Mouse (Mus musculus): Measurements from ENCODE around the gene Pcp4l1. TPM values are rescaled to one million over a fixed set of nuclear protein-coding genes. Genes with fewer than 3 reads are reported as not detected.

Gene Pcp4l1
- total and polyA plus RNA-seq, 2 experiments from 2014 or later: 22.1 to 24.1 TPM

GRCm38 (mm10) chr1:171179487-171180171, 16.4 kb downstream of the Pcp4l1 start:
- H3K36me3 ChIP-seq (ENCODE audit: insufficient read depth, low read length): no peaks in the 10 kb centered on the region
- whole genome bisulfite sequencing: 77% methylated on average over 5 of the region's 5 CpGs
- no peak overlapping the region for H3K4me3 ChIP-seq (ENCODE audit: low read depth, low read length)
- ATAC-seq (ENCODE audit: low FRiP score) (no peak), DNase-seq (ENCODE audit: low spot score) (no peak)
- TF ChIP-seq CTCF (IDR thresholded peaks at IDR 0.05): no peak
- no peak overlapping the region for H3K27ac ChIP-seq (ENCODE audit: low read depth, low read length)
- H3K27me3 ChIP-seq (ENCODE audit: insufficient read depth, low read length): no peaks in the 10 kb centered on the region
- H3K9ac ChIP-seq (replicated peaks; ENCODE audit: low read length, poor library complexity, severe bottlenecking): no peak overlapping the region
- no peaks in the 10 kb centered on the region for H3K9me3 ChIP-seq (ENCODE audit: low read length)
- no peaks in the 10 kb centered on the region for H3K4me1 ChIP-seq (ENCODE audit: insufficient read depth, low read length)
- no peak overlapping the region for H3K4me2 ChIP-seq (ENCODE audit: low read depth, low read length, poor library complexity, severe bottlenecking)

GRCm38 (mm10) chr1:171172779-171173178, 23.3 kb downstream of the Pcp4l1 start:
- Histone ChIP-seq H3K9ac (replicated peaks; ENCODE audit: low read length, poor library complexity, severe bottlenecking) (no peak overlapping the region), H3K4me3 (ENCODE audit: low read depth, low read length) (no peak overlapping the region), H3K4me1 (ENCODE audit: insufficient read depth, low read length) (no peaks in the 10 kb centered on the region), H3K9me3 (ENCODE audit: low read length) (no peaks in the 10 kb centered on the region), H3K27me3 (ENCODE audit: insufficient read depth, low read length) (no peaks in the 10 kb centered on the region), H3K4me2 (ENCODE audit: low read depth, low read length, poor library complexity, severe bottlenecking) (no peak overlapping the region), H3K27ac (ENCODE audit: low read depth, low read length) (no peak overlapping the region), H3K36me3 (ENCODE audit: insufficient read depth, low read length) (no peaks in the 10 kb centered on the region)
- DNase-seq (ENCODE audit: low spot score) (no peak), ATAC-seq (ENCODE audit: low FRiP score) (no peak)
- no peak for TF ChIP-seq CTCF (IDR thresholded peaks at IDR 0.05)
- 95% methylated on average over 8 of the region's 8 CpGs for WGBS

GRCm38 (mm10) chr1:171171138-171171537, 24.9 kb downstream of the Pcp4l1 start:
- no peak for TF ChIP-seq CTCF (IDR thresholded peaks at IDR 0.05)
- H3K4me3 ChIP-seq (ENCODE audit: low read depth, low read length): no peak overlapping the region
- no peaks in the 10 kb centered on the region for H3K9me3 ChIP-seq (ENCODE audit: low read length)
- 65% methylated on average over 3 of the region's 3 CpGs for WGBS
- no peaks in the 10 kb centered on the region for H3K4me1 ChIP-seq (ENCODE audit: insufficient read depth, low read length)
- H3K36me3 ChIP-seq (ENCODE audit: insufficient read depth, low read length): no peaks in the 10 kb centered on the region
- ATAC-seq (ENCODE audit: low FRiP score): no peak
- H3K9ac ChIP-seq (replicated peaks; ENCODE audit: low read length, poor library complexity, severe bottlenecking): no peak overlapping the region
- H3K27ac ChIP-seq (ENCODE audit: low read depth, low read length): no peak overlapping the region
- H3K4me2 ChIP-seq (ENCODE audit: low read depth, low read length, poor library complexity, severe bottlenecking): no peak overlapping the region
- H3K27me3 ChIP-seq (ENCODE audit: insufficient read depth, low read length): no peaks in the 10 kb centered on the region
- DNase-seq (ENCODE audit: low spot score): no peak

- Histone ChIP-seq H3K27ac (ENCODE audit: low read depth, low read length) (no peak overlapping the region), H3K4me3 (ENCODE audit: low read depth, low read length) (no peak overlapping the region), H3K9me3 (ENCODE audit: low read length) (no peaks in the 10 kb centered on the region), H3K27me3 (ENCODE audit: insufficient read depth, low read length) (no peaks in the 10 kb centered on the region), H3K4me1 (ENCODE audit: insufficient read depth, low read length) (no peaks in the 10 kb centered on the region), H3K9ac (replicated peaks; ENCODE audit: low read length, poor library complexity, severe bottlenecking) (no peak overlapping the region), H3K4me2 (ENCODE audit: low read depth, low read length, poor library complexity, severe bottlenecking) (no peak overlapping the region), H3K36me3 (ENCODE audit: insufficient read depth, low read length) (no peaks in the 10 kb centered on the region)
- TF ChIP-seq CTCF (IDR thresholded peaks at IDR 0.05): no peak
- ATAC-seq (ENCODE audit: low FRiP score) (no peak), DNase-seq (ENCODE audit: low spot score) (no peak)
- WGBS: 66% methylated on average over 3 of the region's 3 CpGs
Observed at GRCm38 (mm10) chr1:171169913-171170312, 26.2 kb downstream of the Pcp4l1 start.

GRCm38 (mm10) chr1:171168906-171169305, 27.2 kb downstream of the Pcp4l1 start:
- Histone ChIP-seq H3K27ac (ENCODE audit: low read depth, low read length) (no peak overlapping the region), H3K9me3 (ENCODE audit: low read length) (no peaks in the 10 kb centered on the region), H3K4me2 (ENCODE audit: low read depth, low read length, poor library complexity, severe bottlenecking) (no peak overlapping the region), H3K9ac (replicated peaks; ENCODE audit: low read length, poor library complexity, severe bottlenecking) (no peak overlapping the region), H3K27me3 (ENCODE audit: insufficient read depth, low read length) (no peaks in the 10 kb centered on the region), H3K36me3 (ENCODE audit: insufficient read depth, low read length) (no peaks in the 10 kb centered on the region), H3K4me1 (ENCODE audit: insufficient read depth, low read length) (no peaks in the 10 kb centered on the region), H3K4me3 (ENCODE audit: low read depth, low read length) (no peak overlapping the region)
- 88% methylated on average over 12 of the region's 12 CpGs for WGBS
- DNase-seq (ENCODE audit: low spot score) (no peak), ATAC-seq (ENCODE audit: low FRiP score) (no peak)
- TF ChIP-seq CTCF (IDR thresholded peaks at IDR 0.05): no peak

GRCm38 (mm10) chr1:171165629-171166345, 30.3 kb downstream of the Pcp4l1 start:
- Histone ChIP-seq H3K4me3 (ENCODE audit: low read depth, low read length) (no peak overlapping the region), H3K9ac (replicated peaks; ENCODE audit: low read length, poor library complexity, severe bottlenecking) (no peak overlapping the region), H3K36me3 (ENCODE audit: insufficient read depth, low read length) (no peaks in the 10 kb centered on the region), H3K9me3 (ENCODE audit: low read length) (no peaks in the 10 kb centered on the region), H3K27me3 (ENCODE audit: insufficient read depth, low read length) (no peaks in the 10 kb centered on the region), H3K4me1 (ENCODE audit: insufficient read depth, low read length) (no peaks in the 10 kb centered on the region), H3K4me2 (ENCODE audit: low read depth, low read length, poor library complexity, severe bottlenecking) (no peak overlapping the region), H3K27ac (ENCODE audit: low read depth, low read length) (no peak overlapping the region)
- TF ChIP-seq CTCF (IDR thresholded peaks at IDR 0.05): no peak
- WGBS: 83% methylated on average over 5 of the region's 5 CpGs
- DNase-seq (ENCODE audit: low spot score) (no peak), ATAC-seq (ENCODE audit: low FRiP score) (no peak)
